Mouse (Mus musculus) intestine, embryonic 15.5 days (tissue): Measurements from ENCODE around the gene Rtkn2. TPM values are rescaled to one million over a fixed set of nuclear protein-coding genes. Genes with fewer than 3 reads are reported as not detected.

Experiments
- ATAC-seq: fragments of 200-750 bp; cut with Nextera tagmentation; 2 replicates; pipeline ENCODE4 v1.8.0; 2017; ENCODE audit warnings: moderate TSS enrichment, moderate library complexity
- H3K27ac ChIP-seq: fragments of 300-500 bp; sonication (generic); 2 replicates; pipeline ENCODE4 v1.5.1; 2015; ENCODE audit warnings: mild to moderate bottlenecking, inconsistent platforms
- H3K27me3 ChIP-seq: fragments of 300-500 bp; sonication (generic); replicated peaks from 2 replicates; pipeline ENCODE4 v1.6.1; 2015; ENCODE audit warnings: inconsistent platforms
- H3K36me3 ChIP-seq: fragments of 300-500 bp; sonication (generic); 2 replicates; pipeline ENCODE4 v1.6.1; 2015; ENCODE audit warnings: inconsistent platforms
- H3K4me1 ChIP-seq: fragments of 300-500 bp; sonication (generic); replicated peaks from 2 replicates; pipeline ENCODE4 v1.6.1; 2015; ENCODE audit warnings: inconsistent platforms
- H3K4me2 ChIP-seq: fragments of 300-500 bp; sonication (generic); replicated peaks from 2 replicates; pipeline ENCODE4 v1.6.1; 2015; ENCODE audit warnings: mild to moderate bottlenecking, inconsistent platforms
- H3K4me3 ChIP-seq: fragments of 300-500 bp; sonication (generic); replicated peaks from 2 replicates; pipeline ENCODE4 v1.5.1; 2015; ENCODE audit warnings: inconsistent platforms
- H3K9ac ChIP-seq: fragments of 300-500 bp; sonication (generic); 2 replicates; pipeline ENCODE4 v1.6.1; 2015; ENCODE audit warnings: inconsistent platforms
- H3K9me3 ChIP-seq: fragments of 300-500 bp; sonication (generic); 2 replicates; pipeline ENCODE4 v1.6.1; 2016; ENCODE audit warnings: inconsistent platforms
- WGBS: fragments of 180-500 bp; shearing (Covaris S2); methylation state at CpG from one replicate; pipeline ENCODE4 v1.1.7; 2015; 5-methylcytosine and 5-hydroxymethylcytosine counted together
- polyA plus RNA-seq: library from polyadenylated mRNA; unstranded; fragments of >200 nt; fragmentation: Nextera tagmentation; extraction: Ambion mirVana; gene quantifications from 2 replicates; pipeline ENCODE4 v1.2.1, GENCODE M21; 2015

The Rtkn2 gene
- polyA plus RNA-seq, 1 experiment from 2014 or later: 6.1 TPM

GRCm38 (mm10) chr10:68029081-68029626, 49.8 kb downstream of the Rtkn2 start:
- Histone ChIP-seq H3K27ac (no peak overlapping the region), H3K4me2 (no peak overlapping the region), H3K36me3 (no peaks in the 10 kb centered on the region), H3K27me3 (no peaks in the 10 kb centered on the region), H3K9me3 (no peaks in the 10 kb centered on the region), H3K4me3 (no peak overlapping the region), H3K9ac (no peak overlapping the region), H3K4me1 (no peaks in the 10 kb centered on the region)
- WGBS: 86% methylated on average over 5 of the region's 5 CpGs
- ATAC-seq: no peak

GRCm38 (mm10) chr10:68030027-68030426, 50.7 kb downstream of the Rtkn2 start:
- H3K9me3 ChIP-seq: no peaks in the 10 kb centered on the region
- no peaks in the 10 kb centered on the region for H3K36me3 ChIP-seq
- no peak for ATAC-seq
- no peaks in the 10 kb centered on the region for H3K4me1 ChIP-seq
- no peaks in the 10 kb centered on the region for H3K27me3 ChIP-seq
- no peak overlapping the region for H3K27ac ChIP-seq
- H3K4me2 ChIP-seq: no peak overlapping the region
- WGBS: 65% methylated on average over 6 of the region's 6 CpGs
- H3K4me3 ChIP-seq: no peak overlapping the region
- H3K9ac ChIP-seq: no peak overlapping the region

GRCm38 (mm10) chr10:68035707-68036367, 56.5 kb downstream of the Rtkn2 start:
- Histone ChIP-seq H3K4me1 (no peaks in the 10 kb centered on the region), H3K4me2 (no peak overlapping the region), H3K27me3 (no peaks in the 10 kb centered on the region), H3K9me3 (no peaks in the 10 kb centered on the region), H3K4me3 (no peak overlapping the region), H3K9ac (no peak overlapping the region), H3K27ac (no peak overlapping the region), H3K36me3 (no peaks in the 10 kb centered on the region)
- ATAC-seq: no peak
- 92% methylated on average over 20 of the region's 20 CpGs for WGBS

GRCm38 (mm10) chr10:68036368-68036980, 57.1 kb downstream of the Rtkn2 start:
- Histone ChIP-seq H3K27ac (no peak overlapping the region), H3K27me3 (no peaks in the 10 kb centered on the region), H3K4me2 (no peak overlapping the region), H3K4me1 (no peaks in the 10 kb centered on the region), H3K9me3 (no peaks in the 10 kb centered on the region), H3K9ac (no peak overlapping the region), H3K4me3 (no peak overlapping the region), H3K36me3 (no peaks in the 10 kb centered on the region)
- WGBS: 83% methylated on average over 17 of the region's 17 CpGs
- no peak for ATAC-seq

GRCm38 (mm10) chr10:68038997-68039624, 59.7 kb downstream of the Rtkn2 start:
- H3K9ac ChIP-seq: no peak overlapping the region
- no peaks in the 10 kb centered on the region for H3K9me3 ChIP-seq
- no peaks in the 10 kb centered on the region for H3K36me3 ChIP-seq
- ATAC-seq: no peak
- no peaks in the 10 kb centered on the region for H3K4me1 ChIP-seq
- H3K4me3 ChIP-seq: no peak overlapping the region
- no peak overlapping the region for H3K4me2 ChIP-seq
- no peak overlapping the region for H3K27ac ChIP-seq
- H3K27me3 ChIP-seq: no peaks in the 10 kb centered on the region
- WGBS: 92% methylated on average over 8 of the region's 8 CpGs

GRCm38 (mm10) chr10:68039641-68040205, 60.4 kb downstream of the Rtkn2 start:
- no peak overlapping the region for H3K27ac ChIP-seq
- ATAC-seq: no peak

GRCm38 (mm10) chr10:68040394-68040793, 61.0 kb downstream of the Rtkn2 start:
- no peaks in the 10 kb centered on the region for H3K36me3 ChIP-seq
- H3K9me3 ChIP-seq: no peaks in the 10 kb centered on the region
- no peaks in the 10 kb centered on the region for H3K4me1 ChIP-seq
- no peaks in the 10 kb centered on the region for H3K27me3 ChIP-seq
- H3K27ac ChIP-seq: no peak overlapping the region
- ATAC-seq: no peak
- no peak overlapping the region for H3K4me2 ChIP-seq
- WGBS: 65% methylated on average over 6 of the region's 6 CpGs
- no peak overlapping the region for H3K4me3 ChIP-seq
- H3K9ac ChIP-seq: no peak overlapping the region

More at GRCm38 (mm10) chr10:68039641-68040205, 60.4 kb downstream of the Rtkn2 start:
- H3K4me3 ChIP-seq: no peak overlapping the region
- H3K4me1 ChIP-seq: no peaks in the 10 kb centered on the region
- no peak overlapping the region for H3K4me2 ChIP-seq
- no peaks in the 10 kb centered on the region for H3K9me3 ChIP-seq
- WGBS: 88% methylated on average over 14 of the region's 14 CpGs
- no peaks in the 10 kb centered on the region for H3K36me3 ChIP-seq
- H3K27me3 ChIP-seq: no peaks in the 10 kb centered on the region
- H3K9ac ChIP-seq: no peak overlapping the region

- H3K4me2 ChIP-seq: no peak overlapping the region
- H3K9me3 ChIP-seq: no peaks in the 10 kb centered on the region
- no peaks in the 10 kb centered on the region for H3K4me1 ChIP-seq
- H3K9ac ChIP-seq: no peak overlapping the region
- H3K4me3 ChIP-seq: no peak overlapping the region
- 53% methylated on average over 6 of the region's 6 CpGs for WGBS
- no peaks in the 10 kb centered on the region for H3K36me3 ChIP-seq
- H3K27ac ChIP-seq: no peak overlapping the region
- no peak for ATAC-seq
- H3K27me3 ChIP-seq: no peaks in the 10 kb centered on the region
These were observed 64.6 kb downstream of the Rtkn2 start for GRCm38 (mm10) chr10:68043973-68044372.

- ATAC-seq: no peak
- Histone ChIP-seq H3K36me3 (no peaks in the 10 kb centered on the region), H3K27me3 (no peaks in the 10 kb centered on the region), H3K4me2 (no peak overlapping the region), H3K9me3 (no peaks in the 10 kb centered on the region), H3K9ac (no peak overlapping the region), H3K27ac (no peak overlapping the region), H3K4me1 (no peaks in the 10 kb centered on the region), H3K4me3 (no peak overlapping the region)
- WGBS: 92% methylated on average over 8 of the region's 8 CpGs
These were observed 65.5 kb downstream of the Rtkn2 start for GRCm38 (mm10) chr10:68044864-68045263.

GRCm38 (mm10) chr10:68048641-68049305, 69.4 kb downstream of the Rtkn2 start:
- 77% methylated on average over 8 of the region's 8 CpGs for WGBS
- no peak overlapping the region for H3K4me2 ChIP-seq
- no peaks in the 10 kb centered on the region for H3K9me3 ChIP-seq
- H3K27me3 ChIP-seq: no peaks in the 10 kb centered on the region
- H3K36me3 ChIP-seq: no peaks in the 10 kb centered on the region
- H3K4me3 ChIP-seq: no peak overlapping the region
- ATAC-seq: no peak
- H3K9ac ChIP-seq: no peak overlapping the region
- H3K4me1 ChIP-seq: no peaks in the 10 kb centered on the region
- H3K27ac ChIP-seq: no peak overlapping the region

GRCm38 (mm10) chr10:68050882-68051281, 71.5 kb downstream of the Rtkn2 start:
- WGBS: 87% methylated on average over 13 of the region's 13 CpGs

More at GRCm38 (mm10) chr10:68050882-68051281, 71.5 kb downstream of the Rtkn2 start:
- Histone ChIP-seq H3K9ac (no peak overlapping the region), H3K27ac (no peak overlapping the region), H3K36me3 (no peaks in the 10 kb centered on the region), H3K4me1 (no peaks in the 10 kb centered on the region), H3K27me3 (no peaks in the 10 kb centered on the region), H3K4me2 (no peak overlapping the region), H3K9me3 (no peaks in the 10 kb centered on the region), H3K4me3 (no peak overlapping the region)
- ATAC-seq: no peak
